Mouse (Mus musculus) limb, embryonic 13.5 days (tissue): ENCODE results near the gene Gif. TPM values are rescaled to one million over a fixed set of nuclear protein-coding genes. Genes with fewer than 3 reads are reported as not detected.

Source experiments
- ATAC-seq: fragments of 200-750 bp; cut with Nextera tagmentation; 2 replicates; pipeline ENCODE4 v1.8.0; 2017; ENCODE audit warnings: low read depth, moderate number of reproducible peaks, moderate TSS enrichment; ENCODE audit not compliant: low FRiP score
- H3K27ac ChIP-seq: fragments of 300-500 bp; sonication (generic); 2 replicates; pipeline ENCODE4 v1.5.1; 2015; ENCODE audit warnings: inconsistent platforms, mild to moderate bottlenecking, moderate library complexity
- H3K27me3 ChIP-seq: fragments of 300-500 bp; sonication (generic); 2 replicates; pipeline ENCODE4 v1.6.1; 2015; ENCODE audit warnings: mild to moderate bottlenecking, inconsistent platforms
- H3K36me3 ChIP-seq: fragments of 300-500 bp; sonication (generic); 2 replicates; pipeline ENCODE4 v1.6.1; 2015; ENCODE audit warnings: inconsistent platforms, mild to moderate bottlenecking, moderate library complexity
- H3K4me1 ChIP-seq: fragments of 300-500 bp; sonication (generic); 2 replicates; pipeline ENCODE4 v1.6.1; 2015; ENCODE audit warnings: inconsistent platforms
- H3K4me2 ChIP-seq: fragments of 300-500 bp; sonication (generic); replicated peaks from 2 replicates; pipeline ENCODE4 v1.6.1; 2015; ENCODE audit warnings: inconsistent platforms, mild to moderate bottlenecking, moderate library complexity
- H3K4me3 ChIP-seq: fragments of 300-500 bp; sonication (generic); 2 replicates; pipeline ENCODE4 v1.5.1; 2015; ENCODE audit warnings: moderate library complexity, mild to moderate bottlenecking, inconsistent platforms
- H3K9ac ChIP-seq: fragments of 300-500 bp; sonication (generic); 2 replicates; pipeline ENCODE4 v1.6.1; 2015; ENCODE audit warnings: mild to moderate bottlenecking, inconsistent platforms
- H3K9me3 ChIP-seq: fragments of 300-500 bp; sonication (generic); 2 replicates; pipeline ENCODE4 v1.6.1; 2016; ENCODE audit warnings: inconsistent platforms
- WGBS: fragments of 180-500 bp; shearing (Covaris S2); methylation state at CpG from one replicate; pipeline ENCODE4 v1.1.7; 2015; 5-methylcytosine and 5-hydroxymethylcytosine counted together
- polyA plus RNA-seq: library from polyadenylated mRNA; unstranded; fragments of >200 nt; fragmentation: Nextera tagmentation; extraction: Ambion mirVana; gene quantifications from 2 replicates; pipeline ENCODE4 v1.2.1, GENCODE M21; 2015

Gene Gif
- polyA plus RNA-seq, 1 experiment from 2014 or later = not detected

DNA sequence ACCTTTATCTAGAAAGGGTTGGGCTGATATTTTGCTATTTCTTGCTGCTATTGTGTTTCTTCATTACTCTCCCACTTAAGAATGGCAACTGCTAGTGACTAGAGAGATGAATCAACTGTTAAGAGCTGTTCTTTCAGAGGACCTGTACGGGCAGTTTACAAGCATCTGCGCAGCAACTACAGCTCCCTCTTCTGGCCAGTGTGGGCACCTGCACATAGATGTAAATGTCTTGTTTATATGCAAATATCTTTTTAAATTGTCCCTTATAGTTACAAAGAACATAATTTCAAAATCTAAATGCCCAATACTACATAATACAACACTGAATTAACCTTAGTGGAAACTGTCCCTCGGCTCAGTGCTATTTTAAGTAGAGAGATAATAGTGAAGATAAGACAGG is 20.8 kb downstream of the Gif start:
- Histone ChIP-seq H3K27ac (no peak overlapping the region), H3K4me2 (no peak overlapping the region), H3K27me3 (no peaks in the 10 kb centered on the region), H3K36me3 (peaks cover 6% of the 10 kb centered on the region; the same call in 1 of the 2 replicates), H3K4me3 (no peak overlapping the region), H3K9me3 (no peaks in the 10 kb centered on the region), H3K9ac (no peak overlapping the region), H3K4me1 (peaks cover 8% of the 10 kb centered on the region)
- WGBS = 17% methylated on average over 3 of the region's 3 CpGs
- ATAC-seq = no peak

DNA sequence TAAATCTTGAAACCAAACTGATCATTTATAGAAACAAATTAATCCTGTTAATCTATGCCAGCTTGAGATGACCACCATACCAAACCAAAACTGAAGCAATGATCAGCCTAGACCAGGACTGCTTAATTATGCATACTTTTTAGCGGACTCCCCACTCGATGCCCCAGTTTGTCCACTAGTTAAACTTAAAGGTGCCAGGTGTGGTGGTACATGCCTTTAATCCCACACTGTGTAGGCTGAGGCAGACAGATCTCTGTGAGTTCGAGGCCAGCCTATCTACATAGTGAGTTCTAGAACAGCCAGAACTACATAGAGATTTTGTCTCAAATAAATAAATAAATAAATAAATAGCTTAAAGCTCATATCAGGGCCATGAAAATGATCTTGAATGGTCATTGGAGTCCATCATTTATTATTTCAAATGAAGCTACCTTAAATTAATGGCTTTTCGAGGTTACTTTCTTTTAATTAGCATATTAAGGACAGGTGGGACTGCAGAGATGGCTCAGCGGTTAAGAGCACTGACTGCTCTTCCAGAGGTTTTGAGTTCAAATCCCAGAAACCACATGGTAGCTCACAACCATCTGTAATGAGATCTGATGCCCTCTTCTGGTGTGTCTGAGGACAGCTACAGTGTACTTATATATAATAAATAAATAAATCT is 22.0 kb downstream of the Gif start:
- no peak for ATAC-seq
- no peak overlapping the region for H3K27ac ChIP-seq
- H3K9ac ChIP-seq = no peak overlapping the region
- WGBS = 91% methylated on average over 5 of the region's 5 CpGs
- no peaks in the 10 kb centered on the region for H3K9me3 ChIP-seq
- peaks cover 8% of the 10 kb centered on the region for H3K4me1 ChIP-seq
- H3K4me3 ChIP-seq = peak overlapping the region; percentile 65
- H3K27me3 ChIP-seq = no peaks in the 10 kb centered on the region
- H3K36me3 ChIP-seq = peaks cover 19% of the 10 kb centered on the region
- H3K4me2 ChIP-seq = peak overlapping the region; percentile 74

DNA sequence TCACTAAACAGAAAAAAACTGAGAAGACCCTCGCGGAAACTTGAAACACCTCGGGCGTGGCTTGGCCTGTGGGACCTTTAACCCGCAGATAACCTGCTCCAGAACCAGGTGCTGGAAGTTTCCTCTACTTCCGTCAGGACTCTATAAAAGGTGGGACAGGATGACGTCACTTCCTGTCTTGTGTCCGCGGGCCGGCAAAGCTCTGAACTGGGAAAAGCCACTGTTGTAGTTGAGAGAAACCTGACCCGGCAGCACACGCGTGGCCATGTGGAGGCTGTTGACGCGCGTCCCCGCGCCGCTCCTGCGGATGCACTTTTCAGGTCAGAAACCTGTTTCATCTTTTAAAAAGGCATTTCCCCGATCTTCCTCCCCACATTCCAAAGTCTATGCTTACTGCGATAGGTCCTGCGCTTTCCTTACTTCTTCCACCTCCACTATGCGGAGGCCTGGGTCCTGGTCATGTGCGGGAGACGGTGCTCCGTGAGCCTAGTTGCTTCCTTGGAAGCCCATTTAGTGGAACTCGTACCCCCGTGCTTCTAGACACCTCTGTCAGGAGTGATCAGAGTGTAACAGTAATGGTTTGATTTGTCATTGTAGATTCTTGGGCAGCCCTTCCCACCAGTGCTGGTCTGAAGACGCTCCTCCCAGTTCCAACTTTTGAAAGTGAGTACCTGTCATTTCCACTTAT is 23.0 kb downstream of the Gif start, which contains the start of gene Mrpl16:
Gene Mrpl16, plus strand, starts transcription at position 187 of the 688 bp plus-strand sequence.
- peak within 1 kb of the TSS; percentile 65 for H3K4me3 ChIP-seq
- H3K9me3 ChIP-seq = no peaks in the 10 kb centered on the region
- peak within 1 kb of the TSS; percentile 74 for H3K4me2 ChIP-seq
- H3K27me3 ChIP-seq = no peaks in the 10 kb centered on the region
- ATAC-seq = peak; percentile 95
- peaks cover 8% of the 10 kb centered on the region for H3K4me1 ChIP-seq
- peaks cover 25% of the 10 kb centered on the region for H3K36me3 ChIP-seq
- H3K9ac ChIP-seq = peak within 1 kb of the TSS; percentile 75
- under 1% methylated on average over 30 of the region's 30 CpGs for WGBS
- H3K27ac ChIP-seq = peak within 1 kb of the TSS; percentile 49; the same call in 1 of the 2 replicates

DNA sequence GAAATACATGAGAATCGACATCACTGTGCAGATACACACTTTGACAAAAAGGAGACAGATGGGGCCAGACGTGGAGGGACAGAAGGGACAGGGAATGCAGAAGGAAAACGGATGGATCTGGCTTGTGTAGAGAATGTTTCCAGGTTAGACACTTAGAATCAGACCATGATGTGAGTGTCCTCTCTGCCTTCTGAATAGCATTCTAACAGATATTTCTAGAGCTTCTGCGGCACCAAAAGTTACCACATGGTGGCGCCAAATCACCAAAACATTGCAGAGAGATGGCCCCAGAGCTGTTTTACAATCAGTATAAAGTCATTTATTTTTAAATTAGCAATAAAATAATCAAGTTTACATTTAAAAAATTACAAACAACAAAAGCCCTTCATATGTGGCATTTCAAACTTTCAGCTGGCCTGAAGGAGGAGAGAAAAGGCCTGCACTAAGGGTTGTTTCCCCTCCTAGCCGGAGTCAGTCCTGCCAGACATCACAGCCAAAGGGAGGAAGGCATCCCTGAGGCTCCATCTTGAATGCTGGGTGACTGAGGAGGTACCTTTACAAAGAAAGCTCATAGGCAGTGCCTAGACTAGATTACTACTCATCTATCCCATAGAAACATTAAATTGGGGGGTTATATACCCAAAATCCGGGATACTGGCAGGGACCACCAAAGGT is 30.0 kb downstream of the Gif start:
- Histone ChIP-seq H3K9me3 (no peaks in the 10 kb centered on the region), H3K4me3 (no peak overlapping the region), H3K9ac (no peak overlapping the region), H3K27ac (no peak overlapping the region), H3K4me2 (no peak overlapping the region), H3K4me1 (no peaks in the 10 kb centered on the region), H3K27me3 (no peaks in the 10 kb centered on the region), H3K36me3 (peaks cover 43% of the 10 kb centered on the region)
- 65% methylated on average over 7 of the region's 7 CpGs for WGBS
- ATAC-seq = no peak

DNA sequence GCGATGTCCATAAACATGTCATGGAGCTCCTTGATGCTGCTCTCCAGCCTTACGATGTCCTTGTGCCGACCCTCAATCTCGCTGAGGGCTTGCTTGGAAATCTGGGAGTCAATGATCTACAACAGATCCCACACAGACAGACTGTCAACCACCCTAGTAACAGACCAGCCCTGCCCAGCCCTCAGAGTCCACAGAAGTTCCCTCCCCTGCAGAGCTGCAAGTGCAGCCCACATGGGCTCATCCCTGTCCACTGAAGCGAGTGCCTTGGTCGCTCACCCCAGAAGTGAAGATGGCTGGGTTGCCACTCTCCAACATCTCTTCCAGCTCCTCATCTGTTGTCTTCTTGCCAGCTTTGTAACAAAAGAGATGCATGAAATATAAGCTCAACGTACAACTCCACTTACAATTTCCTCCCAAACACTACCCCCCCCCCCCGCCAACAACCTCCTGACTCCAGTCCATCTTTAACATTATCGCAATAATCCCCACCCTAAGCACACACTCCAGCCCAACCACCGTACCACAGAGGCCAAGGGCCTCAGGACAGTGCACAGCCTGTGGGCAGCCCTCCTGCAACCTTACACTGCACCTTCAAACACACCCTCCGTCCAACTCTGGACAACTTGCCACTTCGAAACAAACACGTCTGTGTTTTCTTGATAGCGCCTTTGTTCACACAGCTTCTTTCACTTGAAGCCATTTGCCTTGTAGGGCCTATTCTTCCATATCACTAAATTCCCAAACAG is 38.2 kb downstream of the Gif start:
- Histone ChIP-seq H3K9me3 (no peaks in the 10 kb centered on the region), H3K4me2 (no peak overlapping the region), H3K36me3 (no peaks in the 10 kb centered on the region), H3K27me3 (no peaks in the 10 kb centered on the region), H3K9ac (no peak overlapping the region), H3K4me3 (no peak overlapping the region), H3K4me1 (no peaks in the 10 kb centered on the region), H3K27ac (no peak overlapping the region)
- no peak for ATAC-seq
- 88% methylated on average over 14 of the region's 14 CpGs for WGBS

DNA sequence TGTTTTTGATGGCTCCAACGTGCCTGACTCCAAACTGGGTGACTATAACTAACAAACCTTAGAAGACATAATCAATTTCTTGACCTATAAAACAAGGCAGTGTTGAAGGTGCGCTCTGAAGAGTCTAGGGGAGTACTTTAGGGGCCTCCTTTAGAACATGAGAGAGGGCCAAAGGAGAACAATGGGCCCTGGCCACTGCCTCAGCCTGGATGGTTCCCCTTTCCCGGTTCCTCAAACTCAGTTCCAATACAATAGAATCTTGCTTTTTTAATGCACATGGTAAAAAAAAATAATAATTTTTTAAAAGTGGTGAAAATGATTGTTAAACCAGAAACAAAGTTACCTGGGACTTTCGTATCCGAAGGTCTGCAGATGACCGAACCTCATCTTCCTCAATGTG is 40.5 kb downstream of the Gif start:
- H3K4me1 ChIP-seq = no peaks in the 10 kb centered on the region
- no peak overlapping the region for H3K4me2 ChIP-seq
- no peak overlapping the region for H3K27ac ChIP-seq
- no peak overlapping the region for H3K4me3 ChIP-seq
- 85% methylated on average over 6 of the region's 6 CpGs for WGBS
- ATAC-seq = no peak
- H3K9ac ChIP-seq = no peak overlapping the region
- H3K36me3 ChIP-seq = no peaks in the 10 kb centered on the region
- no peaks in the 10 kb centered on the region for H3K9me3 ChIP-seq
- no peaks in the 10 kb centered on the region for H3K27me3 ChIP-seq

DNA sequence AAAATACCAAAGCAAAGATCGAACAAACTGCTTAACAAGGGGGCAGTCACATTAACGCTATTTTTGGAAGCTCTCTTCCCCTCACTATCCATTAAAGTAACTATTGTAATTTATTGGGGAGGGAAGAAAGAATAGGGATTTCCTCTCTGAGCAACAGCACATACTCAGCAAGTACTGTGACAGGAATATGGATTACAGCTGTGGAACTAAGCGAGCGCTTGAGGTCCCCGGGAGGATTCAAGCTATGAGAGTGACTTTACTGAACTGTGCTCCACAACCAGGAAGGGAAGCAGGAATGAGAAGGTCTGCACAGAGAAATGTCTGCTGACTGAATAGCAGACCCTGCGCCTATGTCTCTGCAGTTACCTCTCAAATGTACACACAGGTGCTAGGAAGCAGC is 41.5 kb downstream of the Gif start:
- H3K4me1 ChIP-seq = no peaks in the 10 kb centered on the region
- no peak for ATAC-seq
- H3K9me3 ChIP-seq = no peaks in the 10 kb centered on the region
- no peak overlapping the region for H3K9ac ChIP-seq
- no peaks in the 10 kb centered on the region for H3K36me3 ChIP-seq
- 79% methylated on average over 6 of the region's 6 CpGs for WGBS
- H3K27ac ChIP-seq = no peak overlapping the region
- no peak overlapping the region for H3K4me2 ChIP-seq
- no peak overlapping the region for H3K4me3 ChIP-seq
- H3K27me3 ChIP-seq = no peaks in the 10 kb centered on the region

DNA sequence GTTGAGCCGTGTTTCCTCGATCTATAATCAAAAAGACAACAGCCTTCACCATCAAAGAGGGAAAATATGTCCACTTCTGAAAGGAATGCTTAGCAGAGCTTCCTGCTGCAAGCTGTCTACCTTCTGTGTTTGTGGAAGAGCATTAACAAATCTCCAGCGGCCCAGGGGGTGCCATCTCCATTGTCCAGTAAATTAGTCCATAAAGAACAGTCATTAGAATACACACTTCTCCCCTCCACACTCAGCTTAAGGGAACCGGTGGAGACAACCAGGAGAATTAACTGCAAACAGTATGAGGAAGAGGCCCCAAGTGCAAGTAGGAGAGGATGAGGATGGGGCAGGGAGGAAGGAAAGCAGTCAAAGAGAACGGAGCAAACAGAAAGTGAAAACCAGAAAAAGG is 44.5 kb downstream of the Gif start:
- Histone ChIP-seq H3K9me3 (no peaks in the 10 kb centered on the region), H3K4me1 (no peaks in the 10 kb centered on the region), H3K9ac (no peak overlapping the region), H3K4me3 (no peak overlapping the region), H3K4me2 (no peak overlapping the region), H3K36me3 (no peaks in the 10 kb centered on the region), H3K27ac (no peak overlapping the region), H3K27me3 (no peaks in the 10 kb centered on the region)
- WGBS = 75% methylated on average over 5 of the region's 5 CpGs
- ATAC-seq = no peak

DNA sequence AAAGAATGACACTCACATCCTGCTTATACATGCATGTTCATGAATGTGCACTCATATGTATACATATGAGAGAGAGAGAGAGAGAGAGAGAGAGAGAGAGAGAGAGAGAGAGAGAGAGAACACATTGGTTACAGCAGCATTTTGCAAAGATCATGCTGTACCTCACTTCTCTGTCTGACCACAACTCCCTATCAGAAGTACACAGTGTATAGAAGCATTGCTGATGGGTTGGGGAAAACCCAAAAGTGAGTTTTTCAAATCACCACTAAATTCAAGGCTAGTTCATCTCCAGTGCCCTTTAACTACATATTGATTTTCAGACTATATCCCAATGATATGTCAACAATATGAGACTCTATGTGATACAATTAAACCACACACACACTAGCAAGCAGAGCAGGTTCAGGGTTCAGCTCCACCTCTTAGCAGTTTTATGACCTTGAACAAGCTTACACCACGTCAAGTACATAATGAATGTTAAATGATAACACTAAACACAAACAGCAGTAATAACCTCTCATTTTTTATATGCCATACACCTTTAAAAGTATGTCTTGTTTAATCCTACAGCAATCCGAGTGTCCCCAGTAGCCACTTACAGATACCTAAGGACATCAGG is 46.5 kb downstream of the Gif start:
- ATAC-seq = no peak
- Histone ChIP-seq H3K27ac (no peak overlapping the region), H3K36me3 (no peaks in the 10 kb centered on the region), H3K4me2 (no peak overlapping the region), H3K4me1 (no peaks in the 10 kb centered on the region), H3K9ac (no peak overlapping the region), H3K27me3 (no peaks in the 10 kb centered on the region), H3K4me3 (no peak overlapping the region), H3K9me3 (no peaks in the 10 kb centered on the region)
- 70% methylated on average over 2 of the region's 2 CpGs for WGBS

DNA sequence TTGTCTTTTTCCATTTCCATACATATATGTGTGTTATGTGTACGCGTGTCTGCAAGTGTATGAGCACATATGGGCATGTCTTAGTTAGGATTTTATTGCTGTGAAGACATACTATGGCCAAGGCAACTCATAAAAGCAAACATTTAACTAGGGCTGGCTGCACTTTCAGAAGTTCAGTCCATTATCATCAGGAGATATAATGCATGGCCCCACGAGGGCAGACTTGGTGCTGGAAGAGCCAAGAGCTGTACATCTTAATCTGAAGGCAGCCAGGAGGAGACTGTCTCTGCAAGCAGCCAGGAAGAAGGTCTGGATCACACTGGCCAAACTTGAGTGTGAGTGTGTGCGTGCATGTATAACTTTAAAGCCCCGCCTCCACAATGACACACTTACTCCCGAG is 47.1 kb downstream of the Gif start:
- H3K27ac ChIP-seq = no peak overlapping the region
- H3K36me3 ChIP-seq = no peaks in the 10 kb centered on the region
- no peak overlapping the region for H3K4me2 ChIP-seq
- H3K9ac ChIP-seq = no peak overlapping the region
- ATAC-seq = no peak
- no peaks in the 10 kb centered on the region for H3K27me3 ChIP-seq
- H3K9me3 ChIP-seq = no peaks in the 10 kb centered on the region
- H3K4me1 ChIP-seq = no peaks in the 10 kb centered on the region
- no peak overlapping the region for H3K4me3 ChIP-seq
- WGBS = 87% methylated on average over 6 of the region's 6 CpGs

DNA sequence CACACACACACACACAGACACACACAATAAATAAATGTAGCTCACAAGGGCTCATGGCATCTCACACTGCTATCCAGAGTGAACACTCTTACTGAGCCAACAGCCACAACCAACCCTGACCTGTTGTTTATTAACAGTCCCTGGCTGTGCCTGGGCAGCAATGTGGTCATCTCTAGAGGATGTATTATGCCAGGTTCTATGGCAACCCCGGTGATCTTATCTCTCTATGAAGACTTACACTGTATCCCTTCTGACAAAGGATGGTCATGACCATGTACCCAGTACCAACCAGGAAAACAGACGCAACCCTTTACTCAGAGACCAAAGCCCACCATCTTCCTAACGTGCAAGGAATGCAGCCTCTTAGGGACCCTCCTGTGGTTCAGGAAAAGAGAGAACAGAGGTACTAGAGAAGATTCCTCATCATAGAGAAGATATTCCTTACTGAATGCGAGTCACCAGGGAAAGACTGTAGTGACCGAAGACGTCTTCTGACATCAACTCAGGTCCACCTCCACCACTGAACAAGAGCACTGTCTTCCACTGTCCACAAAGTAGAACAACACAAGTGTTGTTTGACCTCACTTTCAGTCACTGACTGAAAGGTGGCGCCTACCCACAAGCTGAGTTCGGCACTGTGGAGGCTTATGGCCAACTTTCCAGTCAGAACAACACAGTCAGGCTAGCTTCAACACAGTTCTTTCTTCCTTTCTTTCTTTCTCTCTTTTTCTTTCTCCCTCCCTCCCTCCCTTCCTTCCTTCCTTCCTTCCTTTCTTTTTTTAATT is 53.4 kb downstream of the Gif start:
- WGBS = 82% methylated on average over 8 of the region's 8 CpGs
- no peaks in the 10 kb centered on the region for H3K9me3 ChIP-seq
- H3K4me1 ChIP-seq = no peaks in the 10 kb centered on the region
- ATAC-seq = no peak
- H3K4me3 ChIP-seq = no peak overlapping the region
- H3K36me3 ChIP-seq = no peaks in the 10 kb centered on the region
- H3K27me3 ChIP-seq = no peaks in the 10 kb centered on the region
- H3K4me2 ChIP-seq = no peak overlapping the region
- H3K27ac ChIP-seq = no peak overlapping the region
- no peak overlapping the region for H3K9ac ChIP-seq
